Mouse (Mus musculus) left cerebral cortex, postnatal 10 days (tissue): ENCODE measurements at regions not wholly inside any gene's neighbourhood (a gene's known extent, or its start where the extent isn't known, plus 50 kb on each side); places are given as distances from the start of the nearest gene placed in this dataset.

Source experiments
- DNase-seq, 2 experiments: peaks; one replicate each; pipeline ENCODE4 v3.0.0; 2021 to 2022; ENCODE audit warnings: low spot score in 2 of 2, mixed read lengths in 1 of 2; ENCODE audit errors: extremely low spot score in 1 of 2
- intact Hi-C: fragments of 180-260 bp; cut with DNase I; formaldehyde crosslinking; loops from one replicate; pipeline ENCODE4 v1.15.1; 2025

GRCm38 (mm10) chr3:63554872-63555271 lies 71.2 kb upstream of the Gm34302 start:
- DNase-seq: peak in 1 of 2 experiments; percentile 27
- intact Hi-C loops: loop anchor here (2.0 kb wide), 1 partner anchor 314 kb away; no protein-coding TSS in a partner anchor

- no peak for DNase-seq
- intact Hi-C loops: no loop called here
Measured at GRCm38 (mm10) chr3:63553426-63553825, 69.7 kb upstream of the Gm34302 start.

- intact Hi-C loops: no loop called here
- DNase-seq: no peak
Measured at GRCm38 (mm10) chr3:63551661-63552060, 68.0 kb upstream of the Gm34302 start.

- intact Hi-C loops: loop anchor here (10.0 kb wide), 1 partner anchor 618 kb away; no protein-coding TSS in a partner anchor
- DNase-seq: no peak
Measured at GRCm38 (mm10) chr3:63542638-63543408, 59.1 kb upstream of the Gm34302 start.

- intact Hi-C loops: no loop called here
Measured at GRCm38 (mm10) chr3:63538881-63539280, 55.2 kb upstream of the Gm34302 start.

GRCm38 (mm10) chr3:63534141-63534540 lies 50.5 kb upstream of the Gm34302 start:
- DNase-seq: no peak
- intact Hi-C loops: no loop called here

More at GRCm38 (mm10) chr3:63538881-63539280, 55.2 kb upstream of the Gm34302 start:
- DNase-seq: no peak
